Mouse (Mus musculus) forebrain, postnatal 0 days (tissue): ENCODE results near the gene Astn2. TPM values are rescaled to one million over a fixed set of nuclear protein-coding genes. Genes with fewer than 3 reads are reported as not detected.

Experiments used
- ATAC-seq: fragments of 200-750 bp; cut with Nextera tagmentation; 2 replicates; pipeline ENCODE4 v1.8.0; 2017; ENCODE audit warnings: mild to moderate bottlenecking, moderate library complexity
- DNase-seq: peaks from one replicate; pipeline ENCODE4 v3.0.0-alpha.2; 2015
- H3K27ac ChIP-seq: fragments of 300-500 bp; sonication (generic); 2 replicates; pipeline ENCODE4 v1.5.1; 2014; ENCODE audit warnings: low read depth, mild to moderate bottlenecking, antibody characterized with exemption, low read length, moderate library complexity, mixed read lengths
- H3K27me3 ChIP-seq: fragments of 300-500 bp; sonication (generic); 2 replicates; pipeline ENCODE4 v1.6.1; 2014; ENCODE audit warnings: mild to moderate bottlenecking, low read length, mixed read lengths; ENCODE audit not compliant: insufficient read depth
- H3K36me3 ChIP-seq: fragments of 300-500 bp; sonication (generic); 2 replicates; pipeline ENCODE4 v1.6.1; 2014; ENCODE audit warnings: mild to moderate bottlenecking, moderate library complexity; ENCODE audit not compliant: insufficient read depth
- H3K4me1 ChIP-seq: fragments of 300-500 bp; sonication (generic); 2 replicates; pipeline ENCODE4 v1.6.1; 2014; ENCODE audit warnings: antibody characterized with exemption; ENCODE audit not compliant: insufficient read depth
- H3K4me2 ChIP-seq: fragments of 300-500 bp; sonication (generic); 2 replicates; pipeline ENCODE4 v1.6.1; 2014; ENCODE audit warnings: low read depth, mild to moderate bottlenecking, moderate library complexity
- H3K4me3 ChIP-seq: fragments of 300-500 bp; sonication (generic); 2 replicates; pipeline ENCODE4 v1.5.1; 2014; ENCODE audit warnings: low read depth, low read length, mixed read lengths
- H3K9ac ChIP-seq: fragments of 300-500 bp; sonication (generic); 2 replicates; pipeline ENCODE4 v1.6.1; 2014; ENCODE audit warnings: mild to moderate bottlenecking
- H3K9me3 ChIP-seq: fragments of 300-500 bp; sonication (generic); 2 replicates; pipeline ENCODE4 v1.6.1; 2016; ENCODE audit warnings: low read length
- CTCF ChIP-seq: sonication (generic); IDR thresholded peaks from 2 replicates; pipeline ENCODE4 v1.5.1; 2016; ENCODE audit warnings: antibody characterized with exemption, control low read depth, low read depth
- WGBS: fragments of 180-500 bp; shearing (Covaris S2); extraction: QIAGEN DNeasy Blood & Tissue Kit; methylation state at CpG from one replicate; pipeline ENCODE4 v1.1.7; 2014; 5-methylcytosine and 5-hydroxymethylcytosine counted together
- polyA plus RNA-seq: library from polyadenylated mRNA; unstranded; fragments of >200 nt; fragmentation: Nextera tagmentation; extraction: Ambion mirVana; gene quantifications from 2 replicates; pipeline ENCODE4 v1.2.1, GENCODE M21; 2015
- total RNA-seq: library from RNA; depleted of rRNA; stranded (reverse); fragments of >200 nt; gene quantifications from 2 replicates; pipeline ENCODE4 v1.2.3, GENCODE M21; 2014; rRNA removed

Gene Astn2
- total RNA-seq (15.0 and 20.9 TPM in 2 replicates), polyA plus RNA-seq (0.47 and 0.98 TPM in 2 replicates)

- 6% methylated on average over 21 of the region's 56 CpGs for WGBS
- Histone ChIP-seq H3K36me3 (no peaks in the 10 kb centered on the region), H3K27ac (peak within 1 kb of the TSS; percentile 64), H3K4me2 (peak within 1 kb of the TSS; percentile 91), H3K9me3 (no peaks in the 10 kb centered on the region), H3K9ac (peak within 1 kb of the TSS; percentile 75), H3K4me3 (peak within 1 kb of the TSS; percentile 75), H3K27me3 (peaks cover 7% of the 10 kb centered on the region), H3K4me1 (peaks cover 7% of the 10 kb centered on the region; the same call in 1 of the 2 replicates)
- ATAC-seq (peak; percentile 42), DNase-seq (no peak)
- no peak for TF ChIP-seq CTCF
These were observed at the start of gene Astn2 for GRCm38 (mm10) chr4:66404201-66404711. Astn2 (minus strand) TSS chr4:66404611.

GRCm38 (mm10) chr4:66450115-66450514, 45.7 kb upstream of the Astn2 start:
- Histone ChIP-seq H3K9me3 (no peaks in the 10 kb centered on the region), H3K27me3 (no peaks in the 10 kb centered on the region), H3K9ac (no peak overlapping the region), H3K4me2 (no peak overlapping the region), H3K27ac (no peak overlapping the region), H3K36me3 (no peaks in the 10 kb centered on the region), H3K4me3 (no peak overlapping the region), H3K4me1 (no peaks in the 10 kb centered on the region)
- DNase-seq (peak; percentile 15), ATAC-seq (no peak)
- TF ChIP-seq CTCF = peak; percentile 33
- WGBS = 44% methylated on average over 3 of the region's 3 CpGs

GRCm38 (mm10) chr4:66431256-66431655, 26.8 kb upstream of the Astn2 start:
- Histone ChIP-seq H3K4me2 (no peak overlapping the region), H3K9me3 (no peaks in the 10 kb centered on the region), H3K9ac (no peak overlapping the region), H3K4me1 (no peaks in the 10 kb centered on the region), H3K4me3 (no peak overlapping the region), H3K27me3 (no peaks in the 10 kb centered on the region), H3K27ac (no peak overlapping the region), H3K36me3 (no peaks in the 10 kb centered on the region)
- ATAC-seq = no peak
- no peak for TF ChIP-seq CTCF
- WGBS = 18% methylated on average over 1 of the region's 1 CpGs
- no peak for DNase-seq

GRCm38 (mm10) chr4:66425804-66426203, 21.4 kb upstream of the Astn2 start:
- Histone ChIP-seq H3K27ac (no peak overlapping the region), H3K36me3 (no peaks in the 10 kb centered on the region), H3K4me3 (no peak overlapping the region), H3K4me1 (no peaks in the 10 kb centered on the region), H3K9ac (no peak overlapping the region), H3K4me2 (no peak overlapping the region), H3K27me3 (no peaks in the 10 kb centered on the region), H3K9me3 (no peaks in the 10 kb centered on the region)
- no peak for TF ChIP-seq CTCF
- DNase-seq (peak; percentile 20), ATAC-seq (peak; percentile 61; the same call in 1 of the 2 replicates)
- WGBS = 60% methylated on average over 4 of the region's 4 CpGs

- 70% methylated on average over 8 of the region's 8 CpGs for WGBS
- no peak overlapping the region for H3K9ac ChIP-seq
- H3K9me3 ChIP-seq = no peaks in the 10 kb centered on the region
- H3K27ac ChIP-seq = no peak overlapping the region
- H3K4me3 ChIP-seq = no peak overlapping the region
- no peaks in the 10 kb centered on the region for H3K4me1 ChIP-seq
- DNase-seq (no peak), ATAC-seq (no peak)
- TF ChIP-seq CTCF = no peak
- 0 out of 2 replicates have a peak, but pooled peaks cover 6% of the 10 kb centered on the region for H3K27me3 ChIP-seq
- no peak overlapping the region for H3K4me2 ChIP-seq
- no peaks in the 10 kb centered on the region for H3K36me3 ChIP-seq
These were observed 10.4 kb upstream of the Astn2 start for GRCm38 (mm10) chr4:66414778-66415177.

- peak overlapping the region; percentile 75; the same call in 1 of the 2 replicates for H3K4me3 ChIP-seq
- ATAC-seq = no peak
- peaks cover 7% of the 10 kb centered on the region; the same call in 1 of the 2 replicates for H3K4me1 ChIP-seq
- WGBS = 10% methylated on average over 1 of the region's 1 CpGs
- H3K27ac ChIP-seq = no peak overlapping the region
- H3K27me3 ChIP-seq = peaks cover 7% of the 10 kb centered on the region
- TF ChIP-seq CTCF = no peak
- H3K9ac ChIP-seq = no peak overlapping the region
- H3K9me3 ChIP-seq = no peaks in the 10 kb centered on the region
- no peak overlapping the region for H3K4me2 ChIP-seq
- no peaks in the 10 kb centered on the region for H3K36me3 ChIP-seq
- DNase-seq = no peak
These were observed 675 bp upstream of the Astn2 start for GRCm38 (mm10) chr4:66405086-66405485.

- peak; percentile 46 for DNase-seq
- Histone ChIP-seq H3K4me1 (peaks cover 7% of the 10 kb centered on the region; the same call in 1 of the 2 replicates), H3K9ac (peak overlapping the region; percentile 75), H3K27ac (peak overlapping the region; percentile 64), H3K27me3 (peaks cover 7% of the 10 kb centered on the region), H3K4me2 (peak overlapping the region; percentile 91), H3K36me3 (no peaks in the 10 kb centered on the region), H3K9me3 (no peaks in the 10 kb centered on the region), H3K4me3 (peak overlapping the region; percentile 75)
- TF ChIP-seq CTCF = no peak
- 1% methylated on average over 37 of the region's 51 CpGs for WGBS
- ATAC-seq = peak; percentile 47
These were observed 657 bp downstream of the Astn2 start for GRCm38 (mm10) chr4:66403708-66404200.
